Mouse (Mus musculus): ENCODE measurements around the gene Zmpste24. TPM values are rescaled to one million over a fixed set of nuclear protein-coding genes. Genes with fewer than 3 reads are reported as not detected.

Zmpste24 gene
- polyA plus RNA-seq, 1 experiment from 2014 or later: 33.3 TPM

DNA sequence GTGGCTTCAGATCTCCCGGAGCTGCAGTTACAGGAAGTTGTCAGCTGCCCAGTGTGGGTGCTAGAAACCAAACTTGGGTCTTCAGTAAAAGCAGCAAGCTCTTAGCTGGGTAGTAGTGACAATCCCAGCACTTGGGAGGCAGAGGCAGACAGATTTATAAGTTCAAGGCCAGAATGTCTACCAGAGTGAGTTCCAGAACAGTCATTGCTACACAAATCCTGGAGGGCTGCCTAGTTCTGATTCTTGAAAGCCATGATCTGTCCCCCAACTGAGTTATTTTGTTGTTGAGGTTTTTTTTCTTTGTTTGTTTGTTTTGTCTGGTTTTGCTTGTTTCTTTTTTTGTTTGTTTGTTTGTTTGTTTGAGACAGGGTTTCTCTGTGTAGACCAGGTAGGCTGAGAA is 69.9 kb downstream of the Zmpste24 start:
- no peaks in the 10 kb centered on the region for H3K27me3 ChIP-seq (ENCODE audit: insufficient read depth, poor library complexity, severe bottlenecking)
- no peaks in the 10 kb centered on the region for H3K4me1 ChIP-seq
- H3K4me3 ChIP-seq: no peak overlapping the region
- WGBS: 71% methylated on average over 1 of the region's 1 CpGs
- no peak for DNase-seq (ENCODE audit: low spot score)
- no peaks in the 10 kb centered on the region for H3K9me3 ChIP-seq
- H3K27ac ChIP-seq: no peak overlapping the region
- no peaks in the 10 kb centered on the region for H3K36me3 ChIP-seq

DNA sequence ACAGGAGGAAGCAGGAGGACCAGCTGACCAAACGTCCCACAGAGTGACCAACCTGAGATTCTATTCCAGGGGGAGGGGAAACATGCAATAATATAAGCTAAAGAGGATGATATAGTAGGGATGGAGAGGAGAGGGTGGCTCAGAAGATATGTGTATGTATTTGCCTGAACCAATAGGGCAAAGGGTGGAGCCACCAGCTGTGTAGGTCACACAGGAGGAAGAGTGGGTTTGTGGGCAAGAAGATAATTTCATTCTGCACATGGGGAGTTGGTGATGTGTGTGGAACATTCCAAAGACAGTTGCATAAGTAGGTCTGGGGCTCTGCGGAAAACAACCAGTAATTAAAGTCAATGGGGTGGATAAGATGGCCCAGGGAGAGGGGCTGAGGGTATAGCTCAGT is 72.4 kb downstream of the Zmpste24 start:
- H3K27me3 ChIP-seq (ENCODE audit: insufficient read depth, poor library complexity, severe bottlenecking): no peaks in the 10 kb centered on the region
- no peak for DNase-seq (ENCODE audit: low spot score)
- H3K27ac ChIP-seq: no peak overlapping the region
- H3K36me3 ChIP-seq: no peaks in the 10 kb centered on the region
- H3K4me1 ChIP-seq: peaks cover 20% of the 10 kb centered on the region
- WGBS: 57% methylated on average over 2 of the region's 2 CpGs
- no peaks in the 10 kb centered on the region for H3K9me3 ChIP-seq
- H3K4me3 ChIP-seq: no peak overlapping the region

DNA sequence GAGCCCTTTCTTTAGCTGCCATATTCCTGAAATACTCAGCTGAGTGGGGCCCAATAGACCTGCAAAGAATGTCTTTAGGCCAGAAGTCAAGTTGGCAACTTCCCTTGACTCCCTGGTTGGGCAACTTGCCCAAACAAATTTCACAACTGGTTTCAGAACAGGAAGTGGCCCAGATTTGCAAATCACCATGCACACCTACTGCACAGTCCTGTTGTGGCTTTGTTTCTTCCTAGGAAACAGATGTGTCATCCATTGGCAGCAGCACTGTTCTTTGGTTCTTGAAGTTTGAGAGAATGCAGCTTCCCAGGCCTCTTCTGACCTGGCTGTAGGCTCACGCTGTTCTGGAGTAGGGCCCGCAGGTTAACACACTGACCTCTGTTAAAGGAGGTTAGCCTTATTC is 74.1 kb downstream of the Zmpste24 start:
- Histone ChIP-seq H3K4me1 (peaks cover 22% of the 10 kb centered on the region), H3K27ac (no peak overlapping the region), H3K9me3 (no peaks in the 10 kb centered on the region), H3K27me3 (ENCODE audit: insufficient read depth, poor library complexity, severe bottlenecking) (no peaks in the 10 kb centered on the region), H3K36me3 (no peaks in the 10 kb centered on the region), H3K4me3 (no peak overlapping the region)
- WGBS: 85% methylated on average over 2 of the region's 2 CpGs
- DNase-seq (ENCODE audit: low spot score): no peak

DNA sequence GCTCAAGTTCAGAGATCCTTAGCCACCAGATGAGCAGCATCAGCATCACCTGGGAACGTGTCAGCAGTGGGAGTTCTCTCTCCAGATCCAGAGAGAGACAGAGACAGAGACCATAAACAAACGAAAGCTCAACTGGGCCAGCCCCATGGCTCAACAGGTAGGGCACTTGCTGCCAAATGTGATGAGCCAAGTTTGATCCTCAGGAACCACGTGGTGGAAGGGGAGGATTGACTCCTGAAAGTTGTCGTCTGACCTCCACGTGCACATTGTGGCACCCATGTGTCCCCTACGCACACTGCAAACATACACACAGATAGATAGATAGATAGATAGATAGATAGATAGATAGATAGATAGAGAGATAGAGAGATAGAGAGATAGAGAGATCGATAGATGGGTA is 74.6 kb downstream of the Zmpste24 start:
- Histone ChIP-seq H3K27me3 (ENCODE audit: insufficient read depth, poor library complexity, severe bottlenecking) (no peaks in the 10 kb centered on the region), H3K36me3 (no peaks in the 10 kb centered on the region), H3K4me3 (no peak overlapping the region), H3K9me3 (no peaks in the 10 kb centered on the region), H3K27ac (no peak overlapping the region), H3K4me1 (peaks cover 23% of the 10 kb centered on the region)
- 85% methylated on average over 7 of the region's 7 CpGs for WGBS
- no peak for DNase-seq (ENCODE audit: low spot score)

DNA sequence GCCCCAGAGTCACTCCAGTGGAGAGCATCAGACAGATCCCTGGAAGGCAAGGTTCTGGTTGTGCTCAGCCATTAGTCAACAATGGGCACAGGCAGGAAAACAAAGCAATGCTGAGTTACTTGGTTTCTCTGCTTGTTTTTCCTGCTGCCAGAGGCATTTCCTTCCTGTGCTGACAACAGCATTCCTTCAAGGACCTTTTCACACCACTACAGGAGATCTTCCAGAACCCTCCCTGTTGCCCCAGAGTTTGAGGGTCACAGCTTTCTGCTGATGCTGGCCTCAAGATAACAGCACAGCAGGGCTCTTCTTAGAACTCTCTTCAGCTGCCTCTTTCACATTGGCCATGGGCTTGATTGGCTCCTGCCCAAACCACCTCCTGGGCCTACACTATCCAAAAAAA is 76.1 kb downstream of the Zmpste24 start:
- H3K9me3 ChIP-seq: no peaks in the 10 kb centered on the region
- peak; percentile 84 for DNase-seq (ENCODE audit: low spot score)
- peaks cover 29% of the 10 kb centered on the region for H3K4me1 ChIP-seq
- H3K36me3 ChIP-seq: no peaks in the 10 kb centered on the region
- peak overlapping the region; percentile 53; the same call in 1 of the 2 replicates for H3K27ac ChIP-seq
- H3K27me3 ChIP-seq (ENCODE audit: insufficient read depth, poor library complexity, severe bottlenecking): no peaks in the 10 kb centered on the region
- H3K4me3 ChIP-seq: no peak overlapping the region

DNA sequence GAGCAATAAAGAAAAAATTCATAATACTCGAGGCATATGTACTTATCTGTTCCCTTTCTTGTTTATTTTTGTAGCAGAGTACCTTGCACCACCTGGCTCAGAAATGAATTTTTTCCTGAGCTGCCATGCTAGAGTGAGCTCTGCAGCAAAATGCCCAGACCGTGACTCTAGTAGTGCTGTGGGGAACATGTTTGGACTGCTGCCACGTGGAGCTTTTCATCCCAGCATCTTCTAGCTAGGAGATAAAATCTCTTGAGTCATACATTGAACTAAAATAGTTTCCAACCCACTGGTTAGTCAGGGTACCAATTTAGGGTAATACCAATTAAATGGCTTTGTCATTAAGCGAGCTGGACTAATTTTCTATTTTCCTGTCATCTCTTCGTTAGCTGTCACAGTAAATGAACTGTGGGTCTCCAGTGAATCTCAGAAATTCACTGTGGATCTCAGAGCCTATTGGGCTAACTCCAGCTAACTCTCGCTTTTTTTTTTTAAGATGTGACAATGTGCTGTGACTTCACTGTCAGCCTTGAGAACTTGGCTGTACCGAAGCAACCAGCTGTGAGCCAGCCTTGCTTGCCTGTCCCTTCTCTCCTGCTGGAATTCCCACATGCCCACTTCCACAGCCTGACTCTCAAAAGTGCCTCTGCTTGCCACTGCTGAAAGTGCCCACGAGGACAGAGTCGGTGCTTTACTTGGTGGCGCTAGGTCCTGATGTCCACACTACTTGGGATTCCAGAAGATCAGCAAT is 77.8 kb downstream of the Zmpste24 start:
- H3K27me3 ChIP-seq (ENCODE audit: insufficient read depth, poor library complexity, severe bottlenecking): no peaks in the 10 kb centered on the region
- DNase-seq (ENCODE audit: low spot score): no peak
- peaks cover 36% of the 10 kb centered on the region for H3K4me1 ChIP-seq
- no peak overlapping the region for H3K4me3 ChIP-seq
- no peaks in the 10 kb centered on the region for H3K9me3 ChIP-seq
- no peak overlapping the region; the same call in 1 of the 2 replicates for H3K27ac ChIP-seq
- H3K36me3 ChIP-seq: no peaks in the 10 kb centered on the region
- WGBS: 74% methylated on average over 10 of the region's 10 CpGs

DNA sequence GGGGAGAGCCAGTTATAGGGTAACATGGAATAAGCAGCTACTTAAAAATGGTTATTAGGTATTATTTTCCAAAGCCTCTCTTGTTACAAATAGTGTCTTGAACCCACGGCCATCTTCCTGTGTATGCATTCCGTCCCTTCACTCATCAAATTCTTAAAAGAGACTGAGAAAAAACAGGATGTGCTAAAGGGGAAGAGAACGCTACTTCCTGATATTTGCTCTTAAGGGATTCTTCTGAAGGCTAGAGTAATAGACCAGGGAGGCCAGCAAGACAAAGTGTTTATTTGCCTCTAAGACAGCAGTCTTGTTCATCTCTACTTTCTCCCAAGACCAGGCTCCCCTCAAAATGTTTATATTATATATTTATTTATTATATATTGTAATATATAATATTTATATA is 79.8 kb downstream of the Zmpste24 start:
- no peaks in the 10 kb centered on the region for H3K27me3 ChIP-seq (ENCODE audit: insufficient read depth, poor library complexity, severe bottlenecking)
- H3K27ac ChIP-seq: no peak overlapping the region
- H3K9me3 ChIP-seq: no peaks in the 10 kb centered on the region
- H3K36me3 ChIP-seq: no peaks in the 10 kb centered on the region
- H3K4me1 ChIP-seq: peaks cover 40% of the 10 kb centered on the region
- 75% methylated on average over 3 of the region's 3 CpGs for WGBS
- H3K4me3 ChIP-seq: no peak overlapping the region
- no peak for DNase-seq (ENCODE audit: low spot score)

DNA sequence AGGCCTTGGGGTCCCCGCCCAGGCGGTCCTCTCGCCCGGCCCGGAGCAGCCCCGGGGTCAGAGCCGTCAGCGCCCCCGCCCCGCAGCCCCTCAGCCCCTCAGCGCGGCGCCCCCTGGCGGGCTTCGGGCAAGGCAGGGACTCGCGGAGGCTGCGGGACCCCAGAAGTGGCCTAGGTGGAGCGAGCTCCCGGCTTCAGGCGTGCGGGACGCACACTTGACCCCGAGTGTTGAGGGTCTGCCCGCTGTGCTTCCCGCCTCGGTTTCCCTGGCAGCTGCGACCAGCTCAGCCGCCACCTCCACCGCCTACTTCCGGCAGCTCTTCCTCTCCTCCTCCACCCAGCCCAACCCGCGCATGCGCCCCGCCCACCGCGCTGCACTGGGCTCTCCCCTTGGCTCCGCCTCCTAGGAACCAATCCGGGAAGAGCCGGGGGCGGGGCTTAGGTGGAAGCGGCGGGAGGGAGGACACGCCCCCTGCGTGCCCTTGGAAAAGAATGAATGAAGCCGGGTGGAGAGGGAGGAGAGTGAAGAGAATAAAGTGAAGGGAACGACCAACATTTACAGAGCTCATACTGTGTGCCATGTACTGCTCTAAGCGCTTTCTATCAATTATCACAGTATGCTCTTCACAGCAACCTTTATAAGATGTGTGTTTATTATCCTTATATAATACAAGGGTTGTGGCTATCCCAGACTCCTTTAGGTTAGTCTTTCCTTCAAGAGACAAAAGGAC is 80.9 kb downstream of the Zmpste24 start, which contains the start of gene Smap2:
Smap2 (minus strand) TSS at position 320 of the 730 bp plus-strand sequence.
- peak within 1 kb of the TSS; percentile 92 for H3K27ac ChIP-seq
- peak within 1 kb of the TSS; percentile 95 for H3K4me3 ChIP-seq
- peaks cover 36% of the 10 kb centered on the region for H3K4me1 ChIP-seq
- DNase-seq (ENCODE audit: low spot score): peak; percentile 98
- no peaks in the 10 kb centered on the region for H3K9me3 ChIP-seq
- H3K27me3 ChIP-seq (ENCODE audit: insufficient read depth, poor library complexity, severe bottlenecking): no peaks in the 10 kb centered on the region
- no peaks in the 10 kb centered on the region for H3K36me3 ChIP-seq
- WGBS: under 1% methylated on average over 47 of the region's 48 CpGs

DNA sequence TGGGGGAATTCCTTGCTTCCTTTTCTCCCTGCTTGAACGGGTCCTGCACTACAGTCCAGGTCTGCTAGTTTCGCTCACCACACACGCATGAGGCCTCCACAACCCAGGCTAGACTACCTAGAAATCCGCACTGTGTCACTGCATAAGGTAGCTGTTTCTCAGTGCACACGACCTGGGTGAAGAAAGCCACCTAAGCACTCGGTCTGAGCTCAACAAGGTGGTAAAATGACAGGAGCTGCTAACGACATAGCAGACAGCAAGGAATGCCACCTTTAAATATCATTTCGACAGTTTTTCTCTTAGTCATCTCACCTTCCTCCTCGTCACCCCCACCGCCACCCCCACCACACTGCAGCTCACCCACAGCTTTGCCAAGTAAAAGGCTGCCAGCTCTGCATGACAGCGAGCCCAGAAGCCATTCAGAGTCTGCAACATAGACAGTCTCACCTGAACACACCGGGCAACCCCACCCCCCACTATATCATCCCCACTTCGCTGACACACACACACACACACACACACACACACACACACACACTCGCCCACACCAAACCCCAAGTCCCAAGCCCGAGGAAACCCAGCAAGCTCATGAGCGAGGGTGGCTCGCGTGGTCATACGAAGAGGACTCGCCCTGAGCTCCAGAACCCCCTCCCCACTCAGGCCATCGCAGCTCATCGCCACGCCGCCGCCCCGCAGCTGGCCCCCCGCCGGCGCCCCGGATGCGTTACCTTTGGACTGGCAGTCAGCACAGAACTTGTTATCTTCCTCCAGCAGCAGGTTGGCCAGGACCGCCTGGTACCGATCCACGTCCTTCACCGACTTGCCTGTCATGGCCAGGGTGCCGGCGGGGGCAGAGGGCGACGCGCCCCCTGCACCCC is 81.8 kb downstream of the Zmpste24 start:
- H3K4me1 ChIP-seq: peaks cover 29% of the 10 kb centered on the region
- peak overlapping the region; percentile 92 for H3K27ac ChIP-seq

DNA sequence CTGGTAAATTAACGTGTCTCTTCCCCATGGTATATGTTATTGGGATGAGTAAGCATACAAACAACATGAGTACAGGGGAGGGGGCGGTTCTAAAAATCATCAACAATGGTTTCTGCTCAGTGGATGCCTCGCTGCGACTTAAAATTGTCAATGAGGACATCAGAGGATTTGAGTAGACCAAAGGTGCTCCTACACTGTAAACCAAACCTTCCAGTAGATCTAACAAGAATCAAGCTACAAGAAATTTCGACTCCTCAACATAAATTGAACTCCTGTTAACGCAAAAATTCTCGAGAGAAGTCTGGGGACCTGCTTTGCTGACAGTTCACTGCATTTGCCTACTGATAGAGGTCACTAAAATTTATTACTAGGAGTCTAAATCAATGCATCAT is 82.8 kb downstream of the Zmpste24 start:
- peaks cover 23% of the 10 kb centered on the region for H3K4me1 ChIP-seq

More for the DNA sequence above, 81.8 kb downstream of the Zmpste24 start:
- DNase-seq (ENCODE audit: low spot score): peak; percentile 78
- WGBS: 4% methylated on average over 40 of the region's 40 CpGs
- Histone ChIP-seq H3K27me3 (ENCODE audit: insufficient read depth, poor library complexity, severe bottlenecking) (no peaks in the 10 kb centered on the region), H3K9me3 (no peaks in the 10 kb centered on the region), H3K4me3 (peak overlapping the region; percentile 95), H3K36me3 (no peaks in the 10 kb centered on the region)

DNA sequence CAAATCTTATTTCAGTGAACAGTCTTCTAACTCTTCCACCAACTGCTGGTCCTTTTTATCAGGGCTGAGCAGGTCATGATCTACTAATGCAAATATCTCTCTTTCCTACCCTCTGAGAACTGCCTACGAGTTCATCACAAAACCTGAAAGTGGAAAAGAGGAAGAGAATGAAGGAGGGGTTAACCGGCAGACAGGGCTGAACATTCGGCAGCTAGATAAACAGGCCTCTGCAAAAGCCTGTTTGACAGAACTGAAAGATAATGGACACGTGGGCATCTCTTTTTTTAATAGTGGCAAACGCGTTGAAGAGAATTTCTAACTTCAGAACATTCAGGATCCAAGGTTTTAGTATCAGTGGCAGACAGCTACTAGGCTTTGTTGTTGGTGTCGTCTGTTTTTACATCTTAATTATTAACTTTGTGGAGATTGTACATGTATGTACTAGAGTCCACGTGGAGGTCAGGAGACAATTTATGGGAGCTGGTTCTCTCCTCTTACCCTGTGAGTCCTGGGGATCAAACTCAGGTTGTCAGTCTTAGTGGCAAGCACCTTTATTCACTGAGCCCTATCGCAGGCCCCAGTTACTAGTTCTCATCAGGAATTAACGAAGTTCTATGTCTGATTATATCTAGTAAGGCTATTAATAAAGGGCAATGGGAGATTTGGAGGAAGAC is 83.3 kb downstream of the Zmpste24 start:
- 54% methylated on average over 10 of the region's 10 CpGs for WGBS
- Histone ChIP-seq H3K27me3 (ENCODE audit: insufficient read depth, poor library complexity, severe bottlenecking) (no peaks in the 10 kb centered on the region), H3K4me3 (peak overlapping the region; percentile 95; the same call in 1 of the 2 replicates)

More for the DNA sequence above, 82.8 kb downstream of the Zmpste24 start:
- DNase-seq (ENCODE audit: low spot score): no peak
- 73% methylated on average over 7 of the region's 7 CpGs for WGBS
- Histone ChIP-seq H3K27ac (no peak overlapping the region), H3K9me3 (no peaks in the 10 kb centered on the region), H3K36me3 (no peaks in the 10 kb centered on the region), H3K4me3 (peak overlapping the region; percentile 95), H3K27me3 (ENCODE audit: insufficient read depth, poor library complexity, severe bottlenecking) (no peaks in the 10 kb centered on the region)

DNA sequence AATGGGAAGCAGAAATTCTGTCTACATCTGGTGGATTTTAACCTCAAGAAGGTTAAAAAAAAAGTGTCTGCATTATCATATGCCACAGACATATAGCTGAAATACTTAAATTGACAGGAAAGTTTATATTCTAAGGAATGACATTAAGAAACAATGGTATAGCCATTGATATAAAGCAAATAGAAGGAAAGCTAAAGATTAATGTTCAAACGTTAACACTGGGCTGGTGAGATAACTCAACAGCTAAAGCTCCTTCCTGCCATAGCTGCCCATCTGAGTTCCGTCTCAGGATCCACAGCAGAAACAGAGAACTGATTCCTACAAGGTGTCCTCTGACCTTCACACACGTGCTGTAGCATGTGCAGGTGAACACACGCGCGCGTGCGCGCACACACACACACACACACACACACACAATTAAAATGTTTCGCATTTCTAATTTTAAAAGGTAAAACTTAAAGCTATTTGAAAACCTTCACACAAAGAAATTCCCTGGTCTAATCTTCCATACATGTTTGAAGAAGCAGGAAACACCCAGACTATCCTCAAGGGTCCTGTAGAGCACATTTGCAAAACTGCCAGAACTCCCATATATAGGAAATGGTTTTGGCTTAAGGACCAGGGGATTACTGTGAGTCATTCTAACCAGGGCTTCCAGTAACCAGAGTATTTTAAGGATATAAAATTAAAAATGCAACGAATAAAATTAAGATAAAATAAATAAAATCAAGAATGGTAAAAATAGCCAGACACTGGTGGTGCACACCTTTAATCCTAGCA is 87.1 kb downstream of the Zmpste24 start:
- 80% methylated on average over 11 of the region's 11 CpGs for WGBS
- DNase-seq (ENCODE audit: low spot score): no peak
- Histone ChIP-seq H3K27ac (no peak overlapping the region), H3K27me3 (ENCODE audit: insufficient read depth, poor library complexity, severe bottlenecking) (no peaks in the 10 kb centered on the region), H3K4me1 (peaks cover 15% of the 10 kb centered on the region), H3K36me3 (no peaks in the 10 kb centered on the region), H3K4me3 (no peak overlapping the region), H3K9me3 (no peaks in the 10 kb centered on the region)

More for the DNA sequence above, 83.3 kb downstream of the Zmpste24 start:
- Histone ChIP-seq H3K9me3 (no peaks in the 10 kb centered on the region), H3K27ac (no peak overlapping the region), H3K4me1 (peaks cover 23% of the 10 kb centered on the region), H3K36me3 (no peaks in the 10 kb centered on the region)
- no peak for DNase-seq (ENCODE audit: low spot score)
